Mouse (Mus musculus) cerebellum, adult 2 months (tissue): ENCODE results near the gene Mmp13.

Experiments
- CTCF ChIP-seq: fragments of 200-500 bp; IDR thresholded peaks from 2 replicates; pipeline ENCODE4 v1.5.1; 2011; ENCODE audit warnings: low read depth, mild to moderate bottlenecking, control low read depth, low read length, moderate library complexity, borderline replicate concordance; ENCODE audit not compliant: insufficient read depth
- POLR2A ChIP-seq: fragments of 200-500 bp; IDR thresholded peaks from 2 replicates; pipeline ENCODE4 v1.6.1; 2011; ENCODE audit warnings: low read length, control low read depth, borderline replicate concordance; ENCODE audit not compliant: insufficient read depth

GRCm38 (mm10) chr9:7331847-7332246 lies 59.5 kb downstream of the Mmp13 start:
- TF ChIP-seq CTCF (no peak), POLR2A (no peak)
